Mouse (Mus musculus) heart, postnatal 0 days (tissue): Measurements from ENCODE around the gene Hoxb6.

Experiments used
- CTCF ChIP-seq: IDR thresholded peaks from 2 replicates; pipeline ENCODE4 v1.5.1; 2016; ENCODE audit warnings: antibody characterized with exemption, control low read depth, low read depth
- EP300 ChIP-seq: IDR thresholded peaks from 2 replicates; pipeline ENCODE4 v1.6.1; 2016; ENCODE audit warnings: antibody characterized with exemption, low read depth

DNA sequence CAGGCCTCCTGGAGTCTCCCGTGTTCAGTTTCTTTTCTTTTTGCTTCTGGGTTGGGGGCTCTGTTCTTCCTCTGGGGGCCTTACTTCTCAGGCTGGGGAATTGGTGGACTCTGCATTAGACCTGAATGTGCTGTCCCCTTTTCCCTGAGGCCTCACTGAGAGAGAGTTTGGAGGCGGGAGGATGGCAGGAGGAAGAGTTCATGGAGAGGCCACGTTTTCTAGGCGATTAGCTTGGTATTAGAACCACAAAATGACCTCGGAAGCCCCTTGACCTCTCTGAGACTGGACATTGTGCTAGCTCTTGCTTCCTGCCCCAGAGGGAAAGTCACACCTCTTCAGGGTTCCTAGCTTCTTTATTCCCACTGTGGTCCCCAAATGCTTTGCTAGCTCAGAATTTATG, 31.8 kb downstream of the Hoxb6 start:
- TF ChIP-seq CTCF (no peak), EP300 (no peak)
